Mouse (Mus musculus) midbrain, embryonic 12.5 days (tissue): ENCODE results near the gene Cyba. TPM values are rescaled to one million over a fixed set of nuclear protein-coding genes. Genes with fewer than 3 reads are reported as not detected.

ENCODE experiments used
- ATAC-seq: fragments of 200-750 bp; cut with Nextera tagmentation; 2 replicates; pipeline ENCODE4 v1.8.0; 2017; ENCODE audit warnings: low read depth, moderate TSS enrichment, moderate library complexity; ENCODE audit not compliant: low FRiP score
- H3K27ac ChIP-seq: fragments of 300-500 bp; sonication (generic); replicated peaks from 2 replicates; pipeline ENCODE4 v1.5.1; 2016; ENCODE audit warnings: mild to moderate bottlenecking
- H3K27me3 ChIP-seq: fragments of 300-500 bp; sonication (generic); 2 replicates; pipeline ENCODE4 v1.6.1; 2016; ENCODE audit warnings: mild to moderate bottlenecking
- H3K36me3 ChIP-seq: fragments of 300-500 bp; sonication (generic); 2 replicates; pipeline ENCODE4 v1.6.1; 2016
- H3K4me1 ChIP-seq: fragments of 300-500 bp; sonication (generic); 2 replicates; pipeline ENCODE4 v1.6.1; 2016
- H3K4me2 ChIP-seq: fragments of 300-500 bp; sonication (generic); replicated peaks from 2 replicates; pipeline ENCODE4 v1.6.1; 2016; ENCODE audit warnings: mild to moderate bottlenecking, moderate library complexity
- H3K4me3 ChIP-seq: fragments of 300-500 bp; sonication (generic); 2 replicates; pipeline ENCODE4 v1.5.1; 2016; ENCODE audit warnings: mild to moderate bottlenecking
- H3K9ac ChIP-seq: fragments of 300-500 bp; sonication (generic); replicated peaks from 2 replicates; pipeline ENCODE4 v1.6.1; 2016; ENCODE audit warnings: mild to moderate bottlenecking, moderate library complexity
- H3K9me3 ChIP-seq: fragments of 300-500 bp; sonication (generic); 2 replicates; pipeline ENCODE4 v1.6.1; 2016; ENCODE audit warnings: mild to moderate bottlenecking
- WGBS: fragments of 180-500 bp; shearing (Covaris S2); methylation state at CpG from one replicate; pipeline ENCODE4 v1.1.7; 2016; 5-methylcytosine and 5-hydroxymethylcytosine counted together
- polyA plus RNA-seq: library from polyadenylated mRNA; unstranded; fragments of >200 nt; fragmentation: Nextera tagmentation; extraction: Ambion mirVana; gene quantifications from 2 replicates; pipeline ENCODE4 v1.2.1, GENCODE M21; 2016

Gene Cyba
- polyA plus RNA-seq, 1 experiment from 2014 or later, result 63.7 TPM

DNA sequence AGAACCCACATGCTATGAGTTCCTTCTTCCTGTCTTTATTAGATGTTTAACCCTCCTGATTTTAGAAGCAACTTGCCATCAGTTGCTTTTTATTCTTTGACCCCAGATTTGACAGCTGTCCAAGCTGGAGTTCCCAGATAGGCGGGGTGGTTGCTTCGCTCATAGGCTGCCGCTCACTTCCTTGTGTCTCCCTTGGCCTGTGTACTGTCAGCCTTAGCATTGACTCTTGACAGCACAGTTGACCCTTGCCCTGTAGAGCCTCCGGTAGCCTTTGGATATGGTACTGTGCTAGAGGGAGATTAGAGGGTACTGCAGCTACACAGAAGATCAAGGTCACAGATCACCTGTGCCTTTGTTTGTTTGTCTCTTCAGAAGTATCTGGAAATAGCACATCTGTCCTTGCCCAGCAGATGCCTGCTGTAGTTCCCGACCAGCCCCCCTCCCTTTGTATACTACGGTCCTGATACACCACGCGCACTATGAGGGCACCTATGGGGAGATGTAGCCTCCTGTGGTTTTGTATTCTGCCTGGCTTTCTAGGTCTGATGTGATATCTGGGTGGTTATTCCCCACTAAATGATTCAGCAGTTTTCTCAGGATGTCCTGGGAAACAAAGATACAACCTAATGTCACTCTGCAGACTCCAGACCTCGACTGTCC is 27.5 kb downstream of the Cyba start:
- H3K27ac ChIP-seq, result no peak overlapping the region
- H3K4me3 ChIP-seq, result no peak overlapping the region
- H3K9me3 ChIP-seq, result no peaks in the 10 kb centered on the region
- H3K27me3 ChIP-seq, result no peaks in the 10 kb centered on the region
- no peaks in the 10 kb centered on the region for H3K4me1 ChIP-seq
- H3K4me2 ChIP-seq, result no peak overlapping the region
- ATAC-seq, result no peak
- WGBS, result 90% methylated on average over 9 of the region's 9 CpGs
- no peak overlapping the region for H3K9ac ChIP-seq
- peaks cover 98% of the 10 kb centered on the region for H3K36me3 ChIP-seq

GRCm38 (mm10) chr8:122398186-122398585 is 34.5 kb downstream of the Cyba start:
- Histone ChIP-seq H3K9me3 (no peaks in the 10 kb centered on the region), H3K27ac (no peak overlapping the region), H3K4me2 (no peak overlapping the region), H3K9ac (no peak overlapping the region), H3K4me1 (no peaks in the 10 kb centered on the region), H3K27me3 (no peaks in the 10 kb centered on the region), H3K4me3 (no peak overlapping the region), H3K36me3 (peaks cover 80% of the 10 kb centered on the region)
- no peak for ATAC-seq
- 93% methylated on average over 9 of the region's 9 CpGs for WGBS

GRCm38 (mm10) chr8:122395291-122395690 is 37.4 kb downstream of the Cyba start:
- no peak for ATAC-seq
- Histone ChIP-seq H3K27ac (no peak overlapping the region), H3K4me2 (no peak overlapping the region), H3K4me1 (no peaks in the 10 kb centered on the region), H3K9me3 (no peaks in the 10 kb centered on the region), H3K27me3 (no peaks in the 10 kb centered on the region), H3K9ac (no peak overlapping the region), H3K36me3 (peaks cover 77% of the 10 kb centered on the region), H3K4me3 (no peak overlapping the region)
- 89% methylated on average over 6 of the region's 6 CpGs for WGBS

DNA sequence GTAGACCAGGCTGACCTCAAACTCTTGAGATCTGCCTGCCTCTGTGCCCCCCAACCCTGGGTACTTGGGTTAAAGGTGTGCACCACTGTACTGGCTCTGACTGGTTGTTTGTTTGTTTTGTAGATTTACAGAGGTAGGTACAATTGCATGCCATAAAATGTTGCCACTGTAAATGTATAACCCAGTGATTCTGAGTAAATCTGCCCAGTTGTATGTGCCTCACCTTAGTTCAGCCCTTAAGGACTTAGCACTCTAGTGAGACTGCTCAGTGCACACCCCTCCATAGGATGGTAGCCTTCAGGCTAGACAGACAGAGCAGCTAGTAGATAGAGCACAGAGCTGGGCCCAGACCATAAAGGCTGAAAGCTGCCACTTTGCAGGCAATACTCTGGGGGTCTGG is 39.0 kb downstream of the Cyba start:
- no peaks in the 10 kb centered on the region for H3K4me1 ChIP-seq
- no peak overlapping the region for H3K27ac ChIP-seq
- no peak overlapping the region for H3K9ac ChIP-seq
- no peak for ATAC-seq
- H3K9me3 ChIP-seq, result no peaks in the 10 kb centered on the region
- no peaks in the 10 kb centered on the region for H3K27me3 ChIP-seq
- no peak overlapping the region for H3K4me3 ChIP-seq
- H3K4me2 ChIP-seq, result no peak overlapping the region
- peaks cover 77% of the 10 kb centered on the region for H3K36me3 ChIP-seq

GRCm38 (mm10) chr8:122390758-122391157 is 42.0 kb downstream of the Cyba start:
- Histone ChIP-seq H3K36me3 (peaks cover 91% of the 10 kb centered on the region), H3K9ac (no peak overlapping the region), H3K4me3 (no peak overlapping the region), H3K27ac (no peak overlapping the region), H3K9me3 (no peaks in the 10 kb centered on the region), H3K27me3 (no peaks in the 10 kb centered on the region), H3K4me2 (no peak overlapping the region), H3K4me1 (no peaks in the 10 kb centered on the region)
- no peak for ATAC-seq
- 94% methylated on average over 3 of the region's 3 CpGs for WGBS

- Histone ChIP-seq H3K9ac (no peak overlapping the region), H3K9me3 (no peaks in the 10 kb centered on the region), H3K27ac (no peak overlapping the region), H3K4me1 (no peaks in the 10 kb centered on the region), H3K4me3 (no peak overlapping the region), H3K4me2 (no peak overlapping the region), H3K36me3 (peaks cover 96% of the 10 kb centered on the region), H3K27me3 (no peaks in the 10 kb centered on the region)
- ATAC-seq, result no peak
- 80% methylated on average over 3 of the region's 3 CpGs for WGBS
Observed at GRCm38 (mm10) chr8:122389357-122389756, 43.4 kb downstream of the Cyba start.

DNA sequence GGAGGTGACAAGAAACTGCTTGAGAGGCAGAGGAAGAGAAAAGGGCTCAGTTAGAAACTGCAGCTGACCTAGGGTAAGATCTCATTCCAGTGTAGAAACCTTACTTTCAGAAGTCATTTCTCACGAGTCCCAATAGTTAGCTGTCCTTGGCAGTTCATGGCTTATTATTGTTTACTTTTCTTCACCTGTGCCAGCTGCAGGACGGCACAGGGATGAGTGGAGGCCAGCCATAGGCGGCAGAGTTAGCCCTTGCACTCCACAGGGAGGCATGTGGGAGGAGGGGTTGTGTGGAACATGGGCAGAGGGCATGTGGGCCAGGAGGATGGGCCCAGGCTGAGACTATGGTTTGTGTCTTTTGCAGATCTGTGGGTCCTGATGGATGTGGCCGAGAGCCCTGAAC is 49.7 kb downstream of the Cyba start:
- Histone ChIP-seq H3K9ac (no peak overlapping the region), H3K27ac (no peak overlapping the region), H3K9me3 (no peaks in the 10 kb centered on the region), H3K4me1 (peaks cover 9% of the 10 kb centered on the region), H3K4me2 (no peak overlapping the region), H3K36me3 (peaks cover 77% of the 10 kb centered on the region), H3K27me3 (no peaks in the 10 kb centered on the region), H3K4me3 (no peak overlapping the region)
- ATAC-seq, result no peak
- 91% methylated on average over 4 of the region's 4 CpGs for WGBS

GRCm38 (mm10) chr8:122376365-122377231 is 56.1 kb downstream of the Cyba start, which contains the start of gene Zc3h18:
TSS of gene Zc3h18 (plus strand) at chr8:122376609.
- H3K36me3 ChIP-seq, result peaks cover 22% of the 10 kb centered on the region
- WGBS, result under 1% methylated on average over 102 of the region's 107 CpGs

GRCm38 (mm10) chr8:122375751-122376364 is 56.9 kb downstream of the Cyba start:
- no peak overlapping the region; the same call in 1 of the 2 replicates for H3K9ac ChIP-seq
- H3K9me3 ChIP-seq, result no peaks in the 10 kb centered on the region
- peaks cover 19% of the 10 kb centered on the region for H3K36me3 ChIP-seq
- WGBS, result 33% methylated on average over 13 of the region's 13 CpGs
- peak overlapping the region; percentile 93 for H3K4me2 ChIP-seq
- H3K27me3 ChIP-seq, result no peaks in the 10 kb centered on the region
- H3K4me3 ChIP-seq, result peak overlapping the region; percentile 95
- peaks cover 25% of the 10 kb centered on the region for H3K4me1 ChIP-seq
- peak; percentile 50; the same call in 1 of the 2 replicates for ATAC-seq
- H3K27ac ChIP-seq, result 0 out of 2 replicates have a peak overlapping the region, but pooled peaks have one; percentile 35

More at GRCm38 (mm10) chr8:122376365-122377231, 56.1 kb downstream of the Cyba start, which contains the start of gene Zc3h18:
- Histone ChIP-seq H3K9me3 (no peaks in the 10 kb centered on the region), H3K9ac (peak within 1 kb of the TSS; percentile 92), H3K4me2 (peak within 1 kb of the TSS; percentile 93), H3K4me3 (peak within 1 kb of the TSS; percentile 95), H3K27ac (peak within 1 kb of the TSS; percentile 80), H3K27me3 (no peaks in the 10 kb centered on the region), H3K4me1 (peaks cover 26% of the 10 kb centered on the region)
- ATAC-seq, result peak; percentile 91

DNA sequence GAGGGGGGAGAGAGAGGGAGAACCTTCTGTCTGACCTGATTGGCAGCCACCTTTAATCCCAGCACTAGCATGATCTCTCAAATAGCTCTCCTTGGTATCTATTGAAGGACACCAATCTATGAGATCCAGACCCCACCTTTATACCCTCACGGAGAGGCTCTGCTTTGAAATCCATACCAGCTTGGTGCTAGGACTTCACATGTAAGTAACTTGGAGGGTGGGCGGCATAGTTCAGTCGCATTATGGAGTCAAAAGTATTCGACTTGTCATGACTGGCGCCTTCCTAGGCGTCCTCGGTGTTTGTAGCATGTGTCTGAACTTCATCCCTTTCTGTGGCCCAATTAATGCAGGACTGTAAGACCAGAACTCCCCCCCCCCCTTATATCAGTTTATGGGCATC is 57.4 kb downstream of the Cyba start:
- H3K27me3 ChIP-seq, result no peaks in the 10 kb centered on the region
- ATAC-seq, result no peak
- H3K4me3 ChIP-seq, result no peak overlapping the region
- H3K27ac ChIP-seq, result no peak overlapping the region
- 93% methylated on average over 7 of the region's 7 CpGs for WGBS
- peaks cover 23% of the 10 kb centered on the region for H3K4me1 ChIP-seq
- no peak overlapping the region for H3K9ac ChIP-seq
- H3K9me3 ChIP-seq, result no peaks in the 10 kb centered on the region
- no peak overlapping the region for H3K4me2 ChIP-seq
- peaks cover 14% of the 10 kb centered on the region for H3K36me3 ChIP-seq
